ENCODE assay signal across 8 mouse cellular contexts in the genomic region with DNA sequence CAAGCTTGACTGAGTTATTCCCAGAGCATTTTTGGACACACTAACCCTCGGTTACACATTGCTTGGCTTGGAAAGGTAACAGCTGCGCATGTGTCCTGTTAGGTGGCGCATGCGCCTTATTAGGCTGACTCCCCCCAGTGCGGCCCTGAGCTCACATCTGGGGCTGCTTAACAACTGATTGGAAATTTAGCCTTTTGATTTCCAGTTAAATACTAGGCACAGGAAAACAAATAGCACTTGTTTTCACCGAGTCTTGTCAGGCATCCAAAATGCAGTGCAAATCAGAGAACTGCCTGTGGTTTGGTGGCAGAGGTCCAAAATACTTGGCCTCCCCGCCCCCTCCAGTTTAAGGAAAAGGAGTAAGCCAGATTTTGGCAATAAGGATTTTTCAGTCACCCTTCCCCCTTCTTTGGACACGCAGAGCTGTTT.
A peak's percentile ranks its signal among the peaks of the same experiment; 100 is the strongest.
DNase-seq lines count a peak whose midpoint lies in the region; ATAC-seq and TF ChIP-seq lines count a peak whose summit lies in the region.

No protein-coding gene starts in this region.

- 0 out of 2 replicates have a peak overlapping the region, but pooled peaks have one; percentile 9 for H3K27ac ChIP-seq in forebrain, embryonic 14.5 days (ENCODE audit: low read depth, low read length)
- H3K27ac ChIP-seq in heart, embryonic 15.5 days, result peak overlapping the region; percentile 84
- H3K27ac ChIP-seq in kidney, postnatal 0 days, result peak overlapping the region; percentile 82
- H3K27ac ChIP-seq in limb, embryonic 13.5 days, result peak overlapping the region; percentile 89

- DNase-seq in urinary bladder, postnatal 14 days (ENCODE audit: low spot score), result peak; percentile 74
- DNase-seq in urinary bladder, postnatal 10 days (ENCODE audit: low spot score), result no peak
- peak; percentile 94 for DNase-seq in forebrain, embryonic 14.5 days (ENCODE audit: low spot score)
- peak; percentile 87 for DNase-seq in kidney, postnatal 0 days (ENCODE audit: low spot score)
- DNase-seq in ovary, postnatal 10 days (ENCODE audit: low spot score), result peak; percentile 69

- no peak overlapping the region for H3K9ac ChIP-seq in forebrain, embryonic 14.5 days (ENCODE audit: low read length)
- H3K9ac ChIP-seq in heart, embryonic 15.5 days, result no peak overlapping the region
- H3K9ac ChIP-seq in kidney, postnatal 0 days (ENCODE audit: low read depth, low read length), result no peak overlapping the region
- no peak overlapping the region for H3K9ac ChIP-seq in limb, embryonic 13.5 days

- 7% methylated on average over 8 of the region's 8 CpGs for WGBS in forebrain, embryonic 14.5 days
- 19% methylated on average over 8 of the region's 8 CpGs for WGBS in heart, embryonic 15.5 days
- 25% methylated on average over 8 of the region's 8 CpGs for WGBS in kidney, postnatal 0 days
- 13% methylated on average over 8 of the region's 8 CpGs for whole genome bisulfite sequencing in limb, embryonic 13.5 days

- ATAC-seq in forebrain, embryonic 14.5 days, result peak; percentile 86
- ATAC-seq in heart, embryonic 15.5 days (replicated peaks; ENCODE audit: insufficient number of reproducible peaks, insufficient read depth, low FRiP score, low read depth), result peak; percentile 66
- no peak; the same call in 1 of the 2 replicates for ATAC-seq in kidney, postnatal 0 days (replicated peaks; ENCODE audit: low FRiP score, low read depth)
- ATAC-seq in limb, embryonic 13.5 days (ENCODE audit: low FRiP score, low read depth), result peak; percentile 90
- ATAC-seq in megakaryocyte-erythroid progenitor cell, adult 5-6 weeks (replicated peaks; ENCODE audit: low FRiP score, low TSS enrichment, poor library complexity, severe bottlenecking), result no peak

- H3K4me3 ChIP-seq in forebrain, embryonic 14.5 days (ENCODE audit: low read depth, low read length), result no peak overlapping the region
- peak overlapping the region; percentile 16; the same call in 1 of the 2 replicates for H3K4me3 ChIP-seq in heart, embryonic 15.5 days
- no peak overlapping the region for H3K4me3 ChIP-seq in kidney, postnatal 0 days (replicated peaks; ENCODE audit: low read depth, low read length)
- H3K4me3 ChIP-seq in limb, embryonic 13.5 days, result peak overlapping the region; percentile 8; the same call in 1 of the 2 replicates

- TF ChIP-seq CTCF in kidney, postnatal 0 days (IDR thresholded peaks at IDR 0.05; ENCODE audit: low read depth), result no peak

- H3K4me2 ChIP-seq in forebrain, embryonic 14.5 days (ENCODE audit: low read length), result peak overlapping the region; percentile 31
- H3K4me2 ChIP-seq in heart, embryonic 15.5 days, result peak overlapping the region; percentile 58
- peak overlapping the region; percentile 45 for H3K4me2 ChIP-seq in kidney, postnatal 0 days (ENCODE audit: low read length)
- peak overlapping the region; percentile 49 for H3K4me2 ChIP-seq in limb, embryonic 13.5 days (replicated peaks)

- peaks cover 11% of the 10 kb centered on the region for H3K4me1 ChIP-seq in forebrain, embryonic 14.5 days (ENCODE audit: control insufficient read depth, insufficient read depth, low read length)
- peaks cover 43% of the 10 kb centered on the region for H3K4me1 ChIP-seq in heart, embryonic 15.5 days (replicated peaks)
- H3K4me1 ChIP-seq in kidney, postnatal 0 days (replicated peaks; ENCODE audit: insufficient read depth, low read length), result peaks cover 15% of the 10 kb centered on the region
- peaks cover 84% of the 10 kb centered on the region for H3K4me1 ChIP-seq in limb, embryonic 13.5 days

- no peaks in the 10 kb centered on the region for H3K36me3 ChIP-seq in forebrain, embryonic 14.5 days (ENCODE audit: control insufficient read depth, insufficient read depth, low read length)
- no peaks in the 10 kb centered on the region for H3K36me3 ChIP-seq in heart, embryonic 15.5 days
- no peaks in the 10 kb centered on the region for H3K36me3 ChIP-seq in kidney, postnatal 0 days (ENCODE audit: insufficient read depth, low read length)
- H3K36me3 ChIP-seq in limb, embryonic 13.5 days, result no peaks in the 10 kb centered on the region

- no peaks in the 10 kb centered on the region for H3K9me3 ChIP-seq in forebrain, embryonic 14.5 days (replicated peaks; ENCODE audit: control insufficient read depth, low read length)
- H3K9me3 ChIP-seq in heart, embryonic 15.5 days (replicated peaks), result no peaks in the 10 kb centered on the region
- H3K9me3 ChIP-seq in kidney, postnatal 0 days (replicated peaks; ENCODE audit: low read length), result no peaks in the 10 kb centered on the region
- H3K9me3 ChIP-seq in limb, embryonic 13.5 days, result no peaks in the 10 kb centered on the region

- H3K27me3 ChIP-seq in forebrain, embryonic 14.5 days (replicated peaks; ENCODE audit: control insufficient read depth, insufficient read depth, low read length), result peaks cover 7% of the 10 kb centered on the region; the same call in 1 of the 2 replicates
- H3K27me3 ChIP-seq in heart, embryonic 15.5 days, result no peaks in the 10 kb centered on the region
- no peaks in the 10 kb centered on the region for H3K27me3 ChIP-seq in kidney, postnatal 0 days (ENCODE audit: insufficient read depth, low read length)
- no peaks in the 10 kb centered on the region for H3K27me3 ChIP-seq in limb, embryonic 13.5 days

Comparison
In these comparisons a context has a peak if more than half of its experiments do, and no peak if none do; other contexts are left out.
1. ATAC-seq: peak in forebrain, embryonic 14.5 days (single experiment), heart, embryonic 15.5 days (single experiment) and limb, embryonic 13.5 days (single experiment); none in kidney, postnatal 0 days (single experiment) and megakaryocyte-erythroid progenitor cell, adult 5-6 weeks (single experiment).
2. H3K27ac ChIP-seq: peak in every context shown above with its lines; median percentile 89 in limb, embryonic 13.5 days; 84 in heart, embryonic 15.5 days; 82 in kidney, postnatal 0 days; 9 in forebrain, embryonic 14.5 days.
3. H3K4me3 ChIP-seq: peak in heart, embryonic 15.5 days (single experiment) and limb, embryonic 13.5 days (single experiment); none in forebrain, embryonic 14.5 days (single experiment) and kidney, postnatal 0 days (single experiment).
4. Peak in every context shown above with its lines, with median percentiles within 50 percentile points of each other: H3K4me2 ChIP-seq.